Mouse (Mus musculus) liver, embryonic 16.5 days (tissue): ENCODE measurements around the gene Myo3b. TPM values are rescaled to one million over a fixed set of nuclear protein-coding genes. Genes with fewer than 3 reads are reported as not detected.

Experiments
- ATAC-seq: fragments of 200-750 bp; cut with Nextera tagmentation; 2 replicates; pipeline ENCODE4 v1.8.0; 2017; ENCODE audit warnings: low read depth, mild to moderate bottlenecking, moderate number of reproducible peaks, moderate library complexity
- H3K27ac ChIP-seq: fragments of 300-500 bp; sonication (generic); 2 replicates; pipeline ENCODE4 v1.5.1; 2014; ENCODE audit warnings: mild to moderate bottlenecking, low read length
- H3K27me3 ChIP-seq: fragments of 300-500 bp; sonication (generic); 2 replicates; pipeline ENCODE4 v1.6.1; 2014; ENCODE audit warnings: low read depth, low read length, mixed read lengths; ENCODE audit not compliant: control insufficient read depth, insufficient read depth
- H3K36me3 ChIP-seq: fragments of 300-500 bp; sonication (generic); 2 replicates; pipeline ENCODE4 v1.6.1; 2014; ENCODE audit warnings: mild to moderate bottlenecking; ENCODE audit not compliant: control insufficient read depth, insufficient read depth
- H3K4me1 ChIP-seq: fragments of 300-500 bp; sonication (generic); 2 replicates; pipeline ENCODE4 v1.6.1; 2014; ENCODE audit warnings: low read depth, low read length, mixed read lengths; ENCODE audit not compliant: control insufficient read depth
- H3K4me2 ChIP-seq: fragments of 300-500 bp; sonication (generic); 2 replicates; pipeline ENCODE4 v1.6.1; 2014; ENCODE audit warnings: low read depth, low read length, mixed read lengths
- H3K4me3 ChIP-seq: fragments of 300-500 bp; sonication (generic); 2 replicates; pipeline ENCODE4 v1.5.1; 2014; ENCODE audit warnings: low read depth, mild to moderate bottlenecking, low read length
- H3K9ac ChIP-seq: fragments of 300-500 bp; sonication (generic); 2 replicates; pipeline ENCODE4 v1.6.1; 2014; ENCODE audit warnings: low read depth, low read length
- H3K9me3 ChIP-seq: fragments of 300-500 bp; sonication (generic); replicated peaks from 2 replicates; pipeline ENCODE4 v1.6.1; 2016; ENCODE audit warnings: low read length; ENCODE audit not compliant: control insufficient read depth
- WGBS: fragments of 180-500 bp; shearing (Covaris S2); extraction: QIAGEN DNeasy Blood & Tissue Kit; methylation state at CpG from one replicate; pipeline ENCODE4 v1.1.7; 2014; ENCODE audit not compliant: insufficient replicate concordance; 5-methylcytosine and 5-hydroxymethylcytosine counted together
- polyA plus RNA-seq: library from polyadenylated mRNA; unstranded; fragments of >200 nt; fragmentation: Nextera tagmentation; extraction: Ambion mirVana; gene quantifications from 2 replicates; pipeline ENCODE4 v1.2.1, GENCODE M21; 2015

The Myo3b gene
- polyA plus RNA-seq, 1 experiment from 2014 or later = not detected

DNA sequence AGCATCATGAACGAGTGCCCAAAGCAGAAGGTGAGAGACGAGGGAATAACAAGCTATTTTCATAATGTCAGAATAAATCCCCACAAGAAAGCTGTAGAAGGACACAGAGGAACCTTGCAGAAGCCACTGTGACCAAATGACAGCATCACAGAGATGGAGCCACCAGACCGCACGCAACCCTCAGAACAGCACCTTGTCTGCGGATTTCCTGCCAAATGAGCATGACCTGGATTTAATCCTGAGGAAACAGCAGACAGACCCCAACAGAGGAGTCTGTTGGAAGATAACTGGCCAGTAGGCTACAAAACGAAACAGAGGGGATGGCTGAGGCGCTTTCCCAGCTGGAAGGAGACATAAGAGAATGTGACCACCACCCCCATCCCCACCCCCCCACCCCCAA is 300.1 kb downstream of the Myo3b start:
- no peak for ATAC-seq
- no peaks in the 10 kb centered on the region for H3K27me3 ChIP-seq
- WGBS = 63% methylated on average over 7 of the region's 7 CpGs
- no peak overlapping the region for H3K9ac ChIP-seq
- H3K9me3 ChIP-seq = no peaks in the 10 kb centered on the region
- no peak overlapping the region for H3K4me3 ChIP-seq
- no peak overlapping the region for H3K4me2 ChIP-seq
- no peak overlapping the region for H3K27ac ChIP-seq
- no peaks in the 10 kb centered on the region for H3K4me1 ChIP-seq
- H3K36me3 ChIP-seq = no peaks in the 10 kb centered on the region

DNA sequence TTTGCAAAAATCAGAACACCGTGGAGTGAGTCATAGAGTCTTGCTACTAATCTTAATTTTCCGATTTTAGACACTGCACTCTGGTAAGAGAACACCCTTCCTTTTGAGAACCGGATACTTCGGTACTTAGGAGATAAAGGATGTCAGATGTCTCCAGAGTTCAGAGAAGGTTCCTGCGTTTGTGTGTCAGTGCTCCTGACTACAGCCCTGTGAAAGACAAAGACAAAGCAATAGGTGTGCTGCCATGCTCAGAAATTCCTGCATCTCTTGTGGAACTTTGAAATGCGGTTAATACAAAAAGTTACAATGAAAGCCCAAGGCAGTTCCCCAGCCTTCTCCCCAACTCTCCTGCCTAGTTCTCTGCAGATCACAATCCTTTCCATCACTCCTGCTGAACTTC is 300.6 kb downstream of the Myo3b start:
- no peak for ATAC-seq
- Histone ChIP-seq H3K4me1 (no peaks in the 10 kb centered on the region), H3K27me3 (no peaks in the 10 kb centered on the region), H3K36me3 (no peaks in the 10 kb centered on the region), H3K9me3 (no peaks in the 10 kb centered on the region), H3K9ac (no peak overlapping the region), H3K27ac (no peak overlapping the region), H3K4me3 (no peak overlapping the region), H3K4me2 (no peak overlapping the region)
- WGBS = 59% methylated on average over 6 of the region's 6 CpGs

DNA sequence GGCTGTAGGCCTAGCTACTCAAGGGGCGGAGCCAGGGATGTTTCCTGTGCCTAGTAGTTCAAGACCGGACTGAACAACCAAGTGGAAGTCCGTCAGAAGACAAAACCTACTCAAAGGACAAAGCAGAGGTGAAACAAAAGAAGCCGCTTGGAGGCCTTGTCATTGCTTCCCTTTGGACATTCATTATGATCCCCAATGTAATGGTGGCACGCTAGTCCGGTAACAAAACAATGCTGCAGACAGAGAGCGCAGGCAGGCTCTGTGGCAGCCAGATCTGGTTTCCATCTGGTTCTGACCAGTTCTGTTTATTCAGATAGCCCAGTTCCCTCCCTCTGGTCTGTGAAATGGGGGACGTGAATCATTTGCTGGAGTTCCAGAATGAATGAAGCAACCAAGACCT is 301.3 kb downstream of the Myo3b start:
- Histone ChIP-seq H3K27ac (no peak overlapping the region), H3K4me3 (no peak overlapping the region), H3K27me3 (no peaks in the 10 kb centered on the region), H3K9me3 (no peaks in the 10 kb centered on the region), H3K9ac (no peak overlapping the region), H3K36me3 (no peaks in the 10 kb centered on the region), H3K4me2 (no peak overlapping the region), H3K4me1 (no peaks in the 10 kb centered on the region)
- no peak for ATAC-seq
- WGBS = 67% methylated on average over 8 of the region's 8 CpGs

DNA sequence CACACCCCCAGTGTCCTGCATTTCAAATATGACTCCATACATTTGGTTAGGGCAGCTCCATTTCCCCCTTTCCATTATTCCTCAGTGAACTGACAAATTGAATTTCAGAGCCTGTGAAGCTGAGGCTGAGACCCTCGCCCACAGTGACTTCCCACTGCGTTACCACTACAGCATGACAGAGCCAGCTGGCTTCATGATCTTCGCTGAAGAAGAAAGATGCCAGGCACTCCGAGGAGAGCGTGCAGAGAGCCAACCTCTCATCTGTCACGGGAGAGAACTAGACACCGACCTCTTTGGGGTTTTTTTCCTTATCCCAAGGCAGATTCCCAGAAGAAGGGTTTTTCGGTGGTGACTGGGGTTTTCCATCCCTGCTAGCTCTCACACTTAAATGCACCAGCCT is 306.2 kb downstream of the Myo3b start:
- Histone ChIP-seq H3K4me2 (no peak overlapping the region), H3K4me1 (no peaks in the 10 kb centered on the region), H3K9ac (no peak overlapping the region), H3K9me3 (no peaks in the 10 kb centered on the region), H3K36me3 (no peaks in the 10 kb centered on the region), H3K4me3 (no peak overlapping the region), H3K27me3 (no peaks in the 10 kb centered on the region), H3K27ac (no peak overlapping the region)
- WGBS = 70% methylated on average over 8 of the region's 8 CpGs
- ATAC-seq = no peak

DNA sequence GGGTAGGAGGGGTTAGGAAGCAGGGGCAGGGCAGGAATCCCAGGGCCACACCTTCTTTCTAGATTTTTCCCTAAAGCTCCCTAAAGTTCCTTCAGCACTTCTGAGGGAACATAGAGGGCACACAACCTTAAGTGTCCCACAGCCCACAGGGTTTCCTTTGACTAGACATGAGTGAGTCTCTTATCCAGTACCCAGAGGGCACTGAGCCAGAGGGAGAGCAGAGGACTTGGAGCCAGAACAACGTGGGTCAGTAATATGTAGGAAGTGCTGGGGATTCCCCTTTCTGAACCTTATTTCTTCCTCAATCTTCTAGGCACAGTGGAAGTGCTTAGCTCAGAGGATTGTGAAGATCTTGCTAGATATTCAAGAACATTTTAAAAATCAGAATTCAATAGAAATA is 308.6 kb downstream of the Myo3b start:
- no peak for ATAC-seq

DNA sequence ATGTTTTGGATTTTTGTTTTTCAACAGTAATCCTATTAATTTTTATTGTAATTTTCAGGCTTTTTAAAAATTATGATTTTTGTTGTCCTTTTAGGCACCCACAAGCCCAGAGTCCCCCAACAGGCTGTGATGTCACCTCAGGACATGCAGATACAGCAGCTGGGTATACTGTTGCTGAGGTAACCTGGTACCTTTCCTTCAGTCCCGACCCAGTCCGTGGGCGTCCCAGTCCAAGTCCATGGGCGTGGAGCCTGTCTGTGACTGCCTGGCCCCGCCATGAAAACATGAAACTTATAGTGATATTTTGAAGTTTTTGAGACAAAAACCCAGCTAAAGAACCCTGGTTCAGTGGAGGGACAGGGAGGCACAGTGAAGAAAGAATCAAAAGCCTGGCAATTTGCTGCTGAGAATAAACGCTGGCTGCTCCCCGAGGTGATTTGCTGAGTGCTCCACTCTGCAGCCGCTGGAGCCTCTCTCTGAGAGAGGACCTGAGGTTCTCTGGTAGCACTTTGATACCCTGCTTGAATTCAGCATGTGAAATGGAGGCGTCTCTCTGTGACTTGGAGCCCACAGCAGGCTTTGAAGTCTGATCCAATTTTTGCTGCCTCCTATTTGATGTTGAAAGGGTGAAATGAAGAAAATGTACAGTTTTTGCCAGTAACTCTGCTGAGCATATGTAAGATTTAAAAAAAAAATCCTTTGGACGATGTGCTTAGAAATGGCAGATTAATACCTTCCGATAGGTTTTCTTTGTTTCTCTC is 310.0 kb downstream of the Myo3b start:
- no peak overlapping the region for H3K27ac ChIP-seq
- H3K9me3 ChIP-seq = no peaks in the 10 kb centered on the region
- no peak for ATAC-seq
- no peaks in the 10 kb centered on the region for H3K4me1 ChIP-seq
- 52% methylated on average over 11 of the region's 11 CpGs for WGBS
- no peaks in the 10 kb centered on the region for H3K27me3 ChIP-seq
- no peak overlapping the region for H3K9ac ChIP-seq
- H3K4me3 ChIP-seq = no peak overlapping the region
- no peaks in the 10 kb centered on the region for H3K36me3 ChIP-seq
- H3K4me2 ChIP-seq = no peak overlapping the region

More for the DNA sequence above, 308.6 kb downstream of the Myo3b start:
- WGBS = 8% methylated on average over 1 of the region's 1 CpGs
- H3K4me1 ChIP-seq = no peaks in the 10 kb centered on the region
- H3K4me2 ChIP-seq = no peak overlapping the region
- H3K4me3 ChIP-seq = no peak overlapping the region
- no peak overlapping the region for H3K9ac ChIP-seq
- no peaks in the 10 kb centered on the region for H3K9me3 ChIP-seq
- no peak overlapping the region for H3K27ac ChIP-seq
- H3K36me3 ChIP-seq = no peaks in the 10 kb centered on the region
- H3K27me3 ChIP-seq = no peaks in the 10 kb centered on the region

DNA sequence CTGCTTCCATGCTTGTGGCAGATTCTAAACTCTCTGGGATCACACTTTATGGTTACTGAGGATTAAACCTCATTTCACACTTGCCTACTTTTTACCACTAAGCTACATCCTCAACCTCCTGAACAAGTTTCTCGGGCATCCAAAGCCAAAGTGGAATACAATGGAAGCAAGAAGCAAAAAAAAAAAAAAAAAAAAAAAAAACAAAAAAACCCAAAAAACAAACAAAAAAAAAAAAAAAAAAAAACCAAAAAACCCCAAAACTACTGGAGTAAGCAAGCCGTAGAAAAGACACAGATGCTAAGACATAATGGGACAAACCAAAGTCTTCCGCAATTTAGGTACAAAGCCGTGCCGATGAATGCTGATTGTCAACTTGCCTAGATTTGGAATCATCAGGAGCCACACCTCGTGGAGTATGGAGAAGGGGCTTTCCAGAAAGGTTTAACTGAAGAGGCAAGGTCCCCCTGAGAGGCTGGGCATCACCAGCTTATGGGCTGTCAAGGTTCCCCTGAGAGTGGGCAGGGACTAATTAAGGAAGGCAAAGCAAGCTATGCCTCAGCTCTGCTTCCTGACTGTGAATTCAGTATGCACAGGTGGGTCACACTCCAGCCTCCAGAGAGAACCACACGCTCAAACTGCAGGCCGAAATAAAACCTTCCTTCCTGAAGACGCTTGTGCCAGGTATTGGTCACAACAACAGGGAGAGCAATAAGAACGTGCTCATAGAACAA is 313.7 kb downstream of the Myo3b start:
- H3K4me3 ChIP-seq = no peak overlapping the region
- H3K4me2 ChIP-seq = no peak overlapping the region
- no peak overlapping the region for H3K27ac ChIP-seq
- H3K36me3 ChIP-seq = no peaks in the 10 kb centered on the region
- no peak for ATAC-seq
- no peaks in the 10 kb centered on the region for H3K4me1 ChIP-seq
- H3K9me3 ChIP-seq = no peaks in the 10 kb centered on the region
- H3K27me3 ChIP-seq = no peaks in the 10 kb centered on the region
- WGBS = 60% methylated on average over 10 of the region's 10 CpGs
- no peak overlapping the region for H3K9ac ChIP-seq

DNA sequence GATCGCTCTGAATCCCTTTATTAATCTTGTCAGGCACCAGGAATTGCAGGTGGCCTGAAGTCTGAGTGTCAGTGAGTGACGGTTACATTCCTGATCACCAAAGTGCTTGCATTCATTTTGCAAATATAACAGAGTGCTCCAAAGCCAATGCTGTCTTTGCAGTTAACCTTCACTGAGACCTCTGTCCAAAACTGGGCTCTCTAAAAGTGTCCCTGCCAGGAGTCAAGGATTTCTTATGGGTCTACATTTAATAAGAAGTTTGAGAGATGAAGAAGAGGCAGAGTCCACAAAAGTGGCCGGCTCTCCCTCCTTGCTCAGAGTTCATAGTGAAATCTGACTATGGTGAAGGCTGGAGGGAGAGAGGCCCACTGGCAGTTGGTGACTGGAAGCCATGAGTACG is 315.1 kb downstream of the Myo3b start:
- no peak overlapping the region for H3K9ac ChIP-seq
- WGBS = 64% methylated on average over 4 of the region's 4 CpGs

DNA sequence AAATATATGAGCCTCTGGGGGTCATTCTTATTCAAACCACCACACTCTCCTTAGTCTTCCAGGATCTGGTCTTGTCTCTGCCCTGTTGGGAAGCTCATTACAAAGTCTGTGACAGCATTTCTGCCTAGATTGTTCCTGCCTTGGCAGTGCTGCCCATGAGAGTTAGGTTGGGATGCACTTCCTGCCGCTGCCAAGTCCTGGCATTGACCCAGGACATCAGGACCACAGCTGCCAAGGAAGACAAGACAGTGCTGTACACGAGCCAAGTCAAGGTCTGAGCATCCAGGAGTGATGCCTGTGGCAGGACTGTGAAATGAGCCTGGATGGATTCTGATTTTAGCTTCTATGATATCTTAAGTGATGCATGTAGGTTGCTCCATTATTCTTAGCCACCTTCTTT is 316.1 kb downstream of the Myo3b start:
- Histone ChIP-seq H3K9ac (no peak overlapping the region), H3K27ac (no peak overlapping the region), H3K27me3 (no peaks in the 10 kb centered on the region), H3K36me3 (no peaks in the 10 kb centered on the region), H3K4me3 (no peak overlapping the region), H3K9me3 (no peaks in the 10 kb centered on the region), H3K4me1 (no peaks in the 10 kb centered on the region), H3K4me2 (no peak overlapping the region)
- ATAC-seq = no peak
- WGBS = 38% methylated on average over 2 of the region's 2 CpGs

More for the DNA sequence above, 315.1 kb downstream of the Myo3b start:
- no peaks in the 10 kb centered on the region for H3K27me3 ChIP-seq
- no peak overlapping the region for H3K27ac ChIP-seq
- no peak for ATAC-seq
- no peaks in the 10 kb centered on the region for H3K4me1 ChIP-seq
- H3K36me3 ChIP-seq = no peaks in the 10 kb centered on the region
- no peaks in the 10 kb centered on the region for H3K9me3 ChIP-seq
- no peak overlapping the region for H3K4me3 ChIP-seq
- no peak overlapping the region for H3K4me2 ChIP-seq
